Mouse (Mus musculus) gastrocnemius, postnatal 4 days (tissue): Measurements from ENCODE around the gene Cacng7. TPM values are rescaled to one million over a fixed set of nuclear protein-coding genes. Genes with fewer than 3 reads are reported as not detected.

Source experiments
- DNase-seq, 2 experiments: peaks; one replicate each; pipeline ENCODE4 v3.0.0; 2021 to 2022; ENCODE audit warnings: low spot score in 2 of 2, mixed read lengths in 2 of 2
- total RNA-seq, 2 experiments: library from RNA; stranded (reverse); gene quantifications; 2 replicates each; pipeline ENCODE4 v1.2.3; 2021

The Cacng7 gene
- total RNA-seq, 2 experiments from 2014 or later: 18.9 to 20.5 TPM

DNA sequence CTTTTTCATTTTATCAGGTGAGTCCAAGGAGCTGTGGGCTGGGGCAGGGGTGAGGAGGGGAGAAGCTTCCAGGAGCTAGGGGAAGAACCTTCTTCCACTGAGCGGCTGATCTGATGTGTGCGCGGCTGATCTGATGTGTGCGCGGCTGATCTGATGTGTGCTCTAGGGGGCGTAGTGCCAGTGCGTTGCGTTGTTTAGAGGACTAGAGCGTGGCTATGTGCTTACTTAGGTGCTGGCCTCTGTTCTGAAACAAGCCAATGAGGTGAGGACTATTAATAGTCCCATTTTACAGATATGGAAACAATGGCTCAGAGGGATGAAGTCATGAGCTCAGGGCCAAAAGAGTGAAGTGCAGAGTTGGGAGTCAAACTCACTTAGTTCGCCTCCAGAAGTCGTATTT lies 6.3 kb downstream of the Cacng7 start:
- no peak for DNase-seq

DNA sequence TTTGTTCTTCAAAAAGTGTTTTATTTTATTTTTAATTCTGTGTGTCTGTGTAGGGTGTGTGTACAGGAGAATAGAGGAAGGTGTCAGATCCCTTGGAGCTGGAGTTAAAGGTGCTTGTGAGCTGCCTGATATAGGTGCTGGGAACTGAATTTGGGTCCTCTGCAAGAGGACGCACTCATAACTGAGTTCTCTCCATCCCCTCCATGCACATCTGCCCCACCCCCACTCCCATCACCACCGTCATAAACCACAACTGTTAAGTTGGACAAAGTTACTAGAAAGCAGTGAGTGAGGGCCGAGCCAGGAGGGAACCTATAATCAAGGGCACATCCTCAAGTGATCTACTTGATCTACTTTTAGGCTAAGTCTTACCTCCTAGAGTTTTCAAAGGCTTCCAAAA lies 11.1 kb downstream of the Cacng7 start:
- DNase-seq: no peak

DNA sequence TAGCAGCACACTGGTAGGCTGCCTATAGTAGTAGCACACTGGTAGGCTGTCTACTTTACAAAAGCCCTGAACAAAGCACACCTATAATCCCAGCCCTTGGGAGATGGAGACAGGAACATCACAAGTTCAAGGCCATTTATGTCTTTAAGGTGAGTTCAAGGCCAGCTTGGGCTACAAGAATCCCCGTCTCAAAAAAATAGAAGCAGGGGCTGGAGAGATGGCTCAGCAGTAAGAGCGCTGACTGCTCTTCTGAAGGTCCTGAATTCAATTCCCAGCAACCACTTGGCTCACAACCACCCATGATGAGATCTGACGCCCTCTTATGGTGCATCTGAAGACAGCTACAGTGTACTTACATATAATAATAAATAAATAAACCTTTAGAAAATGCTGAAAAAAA lies 12.5 kb downstream of the Cacng7 start:
- DNase-seq: no peak

DNA sequence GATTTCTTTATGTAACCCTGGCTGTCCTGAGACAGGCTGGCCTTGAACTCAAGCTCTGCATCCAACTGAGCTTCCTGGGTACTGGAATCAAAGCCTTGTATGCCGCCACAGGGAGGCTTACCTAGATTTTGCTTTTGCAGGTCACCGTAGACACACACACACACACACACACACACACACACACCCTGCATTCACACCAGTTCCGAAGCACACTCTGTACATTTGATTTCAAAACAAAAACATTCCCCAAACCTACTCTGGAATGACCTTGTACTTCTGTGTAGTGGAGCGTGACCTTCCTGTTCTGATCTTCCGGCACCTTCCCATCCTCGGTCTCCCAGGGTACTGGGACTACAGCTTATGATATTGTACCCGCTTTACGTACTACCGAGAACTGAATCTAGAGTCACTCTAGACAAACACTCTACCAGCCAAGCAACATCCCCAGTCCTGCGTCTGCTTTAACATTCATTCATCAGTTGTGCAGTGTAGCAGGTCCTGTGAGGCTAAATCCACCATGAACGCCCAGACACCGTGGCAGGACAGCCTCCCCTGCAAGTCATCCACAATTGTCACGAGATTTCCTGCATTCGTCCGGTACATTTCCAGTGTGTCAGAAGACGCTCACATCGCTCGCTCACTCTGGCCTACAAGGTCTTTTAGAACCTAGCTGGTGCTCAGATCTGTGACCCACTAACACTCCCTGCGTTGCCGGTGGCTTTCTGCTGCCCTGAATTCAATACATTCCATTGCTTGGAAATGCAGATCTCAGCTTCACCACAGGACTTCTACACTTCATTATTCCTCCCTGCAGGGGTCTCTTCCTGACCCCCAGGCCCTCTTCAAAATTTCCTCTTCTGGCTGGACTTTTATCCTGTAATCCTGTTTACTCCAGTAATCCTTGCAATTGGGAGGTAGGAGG lies 14.9 kb downstream of the Cacng7 start:
- no peak for DNase-seq

DNA sequence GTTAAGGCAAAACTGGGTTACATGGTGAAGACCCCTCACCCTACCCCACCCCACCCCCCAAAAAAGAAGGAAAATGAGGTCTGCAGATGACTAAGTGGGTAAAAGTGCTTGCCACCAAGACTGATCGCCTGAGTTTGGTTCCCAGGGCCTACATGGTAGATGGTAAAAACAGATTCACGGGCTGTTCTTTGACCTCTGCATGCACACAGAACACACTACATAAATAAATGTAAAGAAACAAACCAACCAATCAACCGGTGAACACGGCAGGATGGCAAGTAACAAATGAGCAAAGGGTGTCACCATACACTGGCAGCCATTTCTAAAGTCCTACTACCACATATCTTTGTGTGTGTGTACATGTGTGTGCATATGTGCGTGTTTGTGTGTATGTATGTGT lies 15.6 kb downstream of the Cacng7 start:
- no peak for DNase-seq

DNA sequence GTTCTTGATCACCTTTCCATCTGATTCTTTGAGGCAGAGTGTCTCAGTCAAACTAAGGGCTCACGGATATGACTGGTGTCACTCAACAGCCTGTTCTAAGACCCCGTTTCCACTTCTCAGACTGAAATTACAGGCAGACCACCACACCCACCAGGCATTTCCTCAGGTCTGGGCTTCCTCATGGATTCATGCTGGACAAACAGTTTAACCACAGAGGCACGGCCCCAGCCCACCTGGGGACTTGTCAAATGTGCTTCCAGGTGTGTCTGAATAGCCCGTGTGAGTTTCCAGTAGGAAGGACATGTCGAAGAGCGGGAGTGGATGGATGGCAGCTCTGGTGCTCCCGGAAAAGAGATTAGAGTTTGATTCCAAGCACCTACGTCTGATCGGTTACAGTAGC lies 17.0 kb downstream of the Cacng7 start:
- no peak for DNase-seq

DNA sequence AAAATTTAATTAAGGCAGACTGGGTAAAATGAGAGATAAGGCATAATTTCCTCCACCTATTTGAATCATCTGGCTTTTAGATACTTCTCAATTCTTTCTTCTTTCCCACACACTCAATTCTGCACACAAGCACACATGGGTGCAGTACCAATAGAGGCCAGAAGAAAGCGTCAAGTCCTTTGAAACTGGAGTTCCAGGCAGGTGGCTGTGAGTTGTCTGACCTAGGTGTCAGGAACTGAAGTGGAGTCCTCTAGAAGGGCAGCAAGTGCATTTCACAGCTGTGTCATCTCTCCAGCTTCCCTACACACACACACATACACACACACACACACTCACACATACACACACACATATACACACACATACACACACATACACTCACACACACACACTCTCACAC lies 18.8 kb downstream of the Cacng7 start:
- no peak for DNase-seq

DNA sequence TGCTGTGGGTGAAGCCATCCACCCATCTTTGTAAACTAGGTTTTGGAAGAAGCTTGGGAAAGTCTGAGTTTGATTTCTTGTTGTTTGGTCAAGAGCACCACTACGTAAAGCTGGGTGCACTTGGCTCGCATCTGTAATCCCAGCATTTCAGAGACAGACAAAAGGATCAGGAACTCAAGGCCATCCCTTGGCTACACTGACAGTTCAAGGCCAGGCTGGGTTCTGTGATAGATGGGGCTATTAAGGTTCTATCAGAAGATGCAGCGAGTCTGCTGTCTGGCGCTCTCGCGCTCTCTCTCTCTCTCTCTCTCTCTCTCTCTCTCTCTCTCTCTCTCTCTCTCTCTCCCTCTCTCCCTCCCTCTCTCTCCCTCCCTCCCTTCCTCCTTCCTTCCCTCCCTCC lies 22.1 kb downstream of the Cacng7 start:
- no peak for DNase-seq

DNA sequence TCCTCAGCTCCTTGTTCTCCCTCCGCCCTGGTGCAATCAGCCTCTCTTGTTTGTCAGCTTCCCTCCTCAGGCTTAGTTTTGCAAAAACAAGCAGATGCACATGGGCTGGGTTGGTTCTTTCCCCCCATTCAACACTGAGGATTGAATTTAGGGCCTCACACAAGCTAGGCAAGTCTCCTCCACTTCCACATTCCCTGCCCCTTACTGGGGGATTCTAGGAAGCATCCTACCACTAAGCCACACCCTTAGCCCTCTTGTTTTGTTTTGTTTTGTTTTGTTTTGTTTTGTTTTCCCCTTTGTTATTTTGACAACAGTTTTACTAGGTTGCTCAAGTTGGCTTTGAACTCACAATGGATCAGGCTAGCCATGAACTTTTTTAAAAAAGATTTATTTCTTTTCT lies 27.9 kb downstream of the Cacng7 start:
- DNase-seq: no peak

DNA sequence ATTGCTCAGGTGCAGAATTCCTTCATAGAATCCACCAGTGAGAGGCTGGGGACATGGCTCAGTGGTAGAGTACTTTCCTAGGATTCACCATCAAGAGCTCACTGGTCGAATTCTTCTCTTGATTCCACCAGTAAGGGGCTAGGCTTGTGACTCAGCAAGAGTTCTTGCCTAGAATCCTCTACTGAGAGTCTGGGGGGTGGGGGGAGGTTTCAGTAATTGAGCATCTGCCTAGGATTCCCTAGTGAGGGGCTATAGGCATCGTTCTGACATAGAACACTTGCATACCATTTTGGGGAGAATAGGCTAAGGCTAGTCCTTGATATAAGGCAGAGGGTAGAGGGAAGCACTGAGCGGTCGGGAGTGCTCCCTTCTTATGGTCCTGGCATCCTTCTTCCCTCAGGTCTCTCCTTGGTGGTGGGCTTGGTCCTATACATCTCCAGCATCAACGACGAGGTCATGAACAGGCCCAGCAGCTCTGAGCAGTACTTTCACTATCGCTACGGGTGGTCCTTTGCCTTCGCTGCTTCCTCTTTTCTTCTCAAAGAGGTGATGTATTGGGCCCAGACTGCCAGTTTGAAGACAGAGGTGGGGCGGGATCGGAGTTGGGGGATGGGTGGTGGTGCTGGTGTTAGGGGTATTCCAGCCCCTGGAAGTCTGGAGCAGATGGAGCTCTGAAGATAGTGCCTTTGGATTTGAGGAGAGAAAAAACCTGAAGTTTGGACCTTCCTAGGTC lies 33.0 kb downstream of the Cacng7 start:
- no peak for DNase-seq

DNA sequence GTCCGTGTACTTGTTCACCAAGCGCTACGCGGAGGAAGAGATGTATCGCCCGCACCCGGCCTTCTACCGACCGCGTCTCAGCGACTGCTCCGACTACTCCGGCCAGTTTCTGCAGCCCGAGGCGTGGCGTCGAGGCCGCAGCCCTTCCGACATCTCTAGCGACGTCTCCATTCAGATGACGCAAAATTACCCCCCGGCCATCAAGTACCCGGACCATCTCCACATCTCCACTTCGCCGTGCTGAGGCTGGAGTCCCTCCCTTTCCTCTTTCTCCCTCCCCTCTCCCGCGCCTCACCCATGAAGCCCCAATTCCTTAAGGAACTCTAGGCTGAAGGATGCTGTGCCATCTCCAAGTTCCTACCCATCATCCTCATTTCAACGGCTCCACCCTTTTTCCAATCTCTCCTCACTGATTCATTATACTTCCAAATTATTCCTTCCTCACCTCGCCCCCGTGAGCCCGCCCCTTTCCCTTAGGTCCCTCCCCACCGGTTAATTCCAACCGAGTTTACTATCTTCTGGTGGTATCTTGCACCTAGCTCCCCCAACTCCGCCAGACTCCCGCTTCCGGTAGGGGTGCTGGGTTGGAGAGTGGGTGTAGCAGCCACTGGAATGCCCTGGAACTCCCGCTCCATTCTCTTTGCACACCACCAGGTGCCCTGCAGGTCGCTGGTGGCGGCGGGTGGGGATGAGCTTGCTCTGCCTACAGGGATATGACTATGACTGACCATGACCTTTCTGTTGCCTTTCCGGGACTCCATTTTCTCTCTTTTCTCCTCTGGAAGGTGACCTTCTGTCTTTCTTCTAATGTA lies 34.2 kb downstream of the Cacng7 start:
- no peak for DNase-seq

DNA sequence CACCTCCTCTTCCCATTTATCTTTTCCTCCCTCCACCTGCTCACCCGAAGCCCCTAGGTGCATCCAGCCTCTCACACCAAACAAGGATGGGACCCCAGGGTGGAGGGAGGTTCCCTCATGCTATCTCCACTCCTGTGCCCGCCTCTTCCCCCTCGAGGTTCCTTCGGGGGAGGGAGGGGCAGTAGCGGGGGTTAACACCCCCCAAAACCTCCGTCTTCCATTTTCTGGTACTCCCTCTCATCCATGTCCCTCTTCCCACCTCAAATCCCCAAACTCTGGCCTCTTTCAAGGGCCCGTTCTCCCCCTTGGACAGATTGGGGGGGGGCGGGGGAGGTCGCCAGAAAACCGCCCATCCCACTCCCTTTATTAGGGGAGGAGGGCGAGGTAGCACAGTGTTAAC lies 34.8 kb downstream of the Cacng7 start:
- DNase-seq: no peak

DNA sequence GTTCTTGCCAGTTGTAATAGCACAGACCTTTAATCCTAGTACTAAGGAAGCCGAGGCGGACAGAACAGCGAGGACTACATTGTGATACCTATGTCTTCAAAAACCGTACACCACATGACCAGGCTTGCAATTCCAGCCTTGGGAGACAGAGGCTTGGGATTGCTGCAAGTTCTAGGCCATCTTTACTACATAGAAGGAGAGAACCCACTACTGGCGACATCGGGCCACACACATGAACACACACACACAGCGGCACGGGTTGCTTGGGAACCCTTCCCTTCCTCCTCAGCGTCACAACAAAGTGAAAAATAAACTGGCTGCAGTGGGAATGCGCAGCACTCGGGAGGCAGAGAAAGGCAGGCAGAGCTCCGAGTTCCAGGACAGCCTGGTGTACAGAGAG lies 35.6 kb downstream of the Cacng7 start:
- no peak for DNase-seq

DNA sequence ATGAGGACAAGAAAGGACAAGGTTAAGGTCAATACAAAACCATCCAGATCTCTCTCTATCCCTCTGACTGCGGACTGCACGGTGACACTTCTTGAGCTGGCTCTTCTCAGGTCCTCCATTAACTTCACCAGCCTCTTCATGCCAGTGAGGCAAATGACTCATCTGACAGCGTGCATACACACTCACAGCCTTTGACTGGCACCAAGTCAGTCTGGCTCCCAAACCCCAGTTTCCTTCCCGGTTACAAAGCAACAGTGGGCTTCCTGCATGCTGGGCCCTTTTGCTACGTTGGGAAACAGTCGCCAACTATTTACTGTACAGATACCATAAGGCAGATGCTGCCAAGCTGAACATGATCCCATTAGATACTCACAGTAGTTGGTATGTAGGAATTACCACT lies 36.4 kb downstream of the Cacng7 start:
- no peak for DNase-seq

DNA sequence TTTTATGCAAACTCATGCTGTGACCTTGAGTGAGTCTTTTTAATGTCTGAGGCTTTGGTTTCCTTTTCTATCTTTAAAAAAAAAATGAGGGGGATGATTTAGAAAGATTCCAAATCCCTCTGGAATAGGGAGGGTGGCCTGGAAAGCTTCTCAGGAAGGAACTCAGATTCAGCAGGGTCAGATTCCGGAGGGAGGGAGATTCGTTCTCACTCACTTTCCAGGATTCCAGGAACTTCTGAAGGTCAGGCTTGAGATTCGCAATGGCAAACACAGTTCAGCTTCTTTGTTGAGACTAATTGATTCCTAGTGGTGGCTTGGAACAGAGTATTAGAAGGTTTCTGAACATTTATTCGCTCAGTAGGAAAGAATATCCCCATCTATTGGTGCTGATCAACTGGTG lies 37.7 kb downstream of the Cacng7 start:
- DNase-seq: no peak

DNA sequence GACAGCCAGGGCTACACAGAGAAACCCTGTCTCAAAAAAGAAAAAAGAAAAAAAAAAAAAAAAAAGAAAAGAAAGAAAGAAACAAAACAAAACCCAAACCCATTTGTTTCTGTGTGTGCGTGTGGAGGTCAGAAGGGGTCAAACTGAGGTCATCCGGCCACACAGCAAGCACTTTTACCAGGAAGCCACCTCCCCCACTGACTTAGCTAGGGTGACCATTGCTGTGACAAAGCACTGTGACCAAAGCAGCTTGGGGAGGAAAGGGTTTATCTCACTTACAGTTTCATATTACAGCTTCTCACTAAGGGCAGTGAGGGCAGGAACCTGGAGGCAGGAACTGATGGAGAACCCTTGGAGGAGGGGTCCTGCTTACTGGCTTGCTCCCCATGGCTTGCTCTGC lies 39.6 kb downstream of the Cacng7 start:
- DNase-seq: no peak

DNA sequence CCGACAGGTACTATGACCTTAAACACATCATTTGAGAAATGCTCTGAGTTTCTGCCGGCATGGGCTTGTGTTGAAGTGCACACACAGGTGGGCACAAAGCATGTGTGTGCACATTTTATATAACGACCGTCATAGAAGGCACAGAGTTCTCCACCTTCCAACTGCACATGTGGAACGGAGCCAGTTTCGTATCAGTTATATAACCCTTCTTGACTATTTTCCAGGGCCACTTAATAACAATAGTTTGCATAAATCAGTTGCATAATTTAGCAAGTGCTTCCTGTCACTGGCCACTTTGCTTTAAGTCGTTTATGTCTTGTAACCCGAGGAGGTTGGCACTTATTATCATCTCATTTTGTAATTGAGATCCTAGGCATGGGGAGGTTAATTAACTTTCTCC lies 41.0 kb downstream of the Cacng7 start:
- DNase-seq: no peak

DNA sequence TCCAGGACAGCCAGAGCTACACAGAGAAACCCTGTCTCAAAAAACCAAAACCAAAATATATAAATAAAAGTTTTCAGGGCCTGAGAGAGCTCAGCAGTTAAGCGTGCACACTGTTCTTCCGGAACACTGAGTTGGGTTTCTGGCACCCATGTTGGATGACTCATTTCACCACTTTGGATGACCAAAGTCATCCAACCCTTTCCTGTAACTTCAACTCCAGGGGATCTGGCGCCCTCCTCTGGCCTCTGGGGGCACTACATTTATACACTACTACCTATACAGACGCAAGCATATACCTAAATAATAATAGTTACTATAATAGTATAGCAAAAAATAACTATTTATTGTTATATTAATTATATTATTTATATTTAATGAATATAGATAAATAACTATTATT lies 44.1 kb downstream of the Cacng7 start:
- peak; percentile 38 to 64 for DNase-seq

DNA sequence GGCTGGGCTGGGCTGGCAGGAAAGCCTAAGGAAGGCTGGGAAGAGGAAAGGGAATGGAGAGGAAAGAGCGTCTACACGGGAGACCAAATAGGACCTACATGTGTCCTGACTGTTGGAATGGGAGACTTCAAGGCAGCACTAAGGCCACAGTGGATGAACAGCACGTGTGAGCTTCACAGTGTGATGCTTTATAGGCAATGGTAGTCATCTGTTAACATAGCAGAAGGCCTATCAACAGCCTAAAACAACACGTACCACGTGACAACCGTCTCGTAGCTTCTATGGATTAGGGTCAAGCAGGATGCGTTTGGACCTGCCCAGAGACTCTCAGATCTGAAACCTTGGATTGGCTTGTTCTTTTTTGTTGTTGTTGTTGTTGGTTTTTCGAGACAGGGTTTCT lies 49.4 kb downstream of the Cacng7 start:
- DNase-seq: no peak

DNA sequence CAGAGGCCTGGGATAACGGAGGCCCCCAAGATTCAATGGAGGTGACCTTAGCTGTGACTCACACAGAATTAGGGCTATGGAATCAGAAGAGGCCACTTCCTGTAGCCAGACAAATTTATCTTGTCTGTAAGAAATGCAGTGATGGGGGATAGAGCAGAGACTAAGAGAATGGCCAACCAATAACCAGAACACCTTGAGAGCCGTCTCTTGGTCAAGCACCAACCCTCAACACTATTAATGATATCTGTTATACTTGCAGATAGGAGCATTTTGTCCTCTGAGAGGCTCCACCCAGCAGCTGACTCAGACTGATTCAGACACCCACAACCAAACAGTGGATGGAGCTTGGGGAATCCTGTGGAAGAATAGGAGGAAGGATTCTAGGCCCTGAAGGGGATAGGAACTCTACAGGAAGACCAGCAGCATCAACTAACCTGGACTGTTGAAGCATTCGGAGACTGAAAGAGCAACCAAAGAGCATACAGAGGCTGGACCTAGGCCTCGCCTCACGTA lies 52.1 kb downstream of the Cacng7 start:
- no peak for DNase-seq

DNA sequence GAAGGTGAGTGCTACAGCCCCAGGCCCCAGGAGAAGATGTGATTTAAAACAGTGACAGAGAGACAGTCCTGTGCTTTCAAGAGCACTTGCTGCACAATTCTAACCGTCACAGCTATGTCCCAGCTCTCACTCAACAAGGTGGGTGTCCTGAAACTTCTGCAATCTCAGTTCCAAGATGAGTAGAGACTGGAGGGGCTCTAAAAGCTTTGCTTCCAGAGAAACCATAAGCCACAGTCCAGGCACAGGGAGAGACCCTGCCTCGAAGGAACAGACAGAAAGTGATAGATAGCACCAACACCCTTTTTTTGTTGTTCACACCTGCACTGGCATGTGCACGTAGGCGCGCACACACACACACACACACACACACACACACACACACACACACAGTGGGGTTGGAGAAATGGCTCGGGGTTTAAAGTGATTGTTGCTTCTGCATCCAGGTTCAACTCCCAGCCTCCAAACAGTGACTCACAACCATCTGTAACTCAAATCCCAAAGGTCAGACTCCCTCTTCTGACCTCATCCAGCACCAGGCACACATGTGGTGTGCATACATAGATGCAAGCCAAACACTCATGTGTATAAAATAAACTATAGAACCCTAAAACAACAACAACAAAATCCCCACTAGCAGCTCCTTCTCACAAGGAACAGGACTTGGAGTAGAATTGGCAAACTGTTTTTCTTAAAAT lies 53.4 kb downstream of the Cacng7 start:
- no peak for DNase-seq
